Comparison of ENCODE assay signal across 7 mouse cellular contexts in the genomic region with DNA sequence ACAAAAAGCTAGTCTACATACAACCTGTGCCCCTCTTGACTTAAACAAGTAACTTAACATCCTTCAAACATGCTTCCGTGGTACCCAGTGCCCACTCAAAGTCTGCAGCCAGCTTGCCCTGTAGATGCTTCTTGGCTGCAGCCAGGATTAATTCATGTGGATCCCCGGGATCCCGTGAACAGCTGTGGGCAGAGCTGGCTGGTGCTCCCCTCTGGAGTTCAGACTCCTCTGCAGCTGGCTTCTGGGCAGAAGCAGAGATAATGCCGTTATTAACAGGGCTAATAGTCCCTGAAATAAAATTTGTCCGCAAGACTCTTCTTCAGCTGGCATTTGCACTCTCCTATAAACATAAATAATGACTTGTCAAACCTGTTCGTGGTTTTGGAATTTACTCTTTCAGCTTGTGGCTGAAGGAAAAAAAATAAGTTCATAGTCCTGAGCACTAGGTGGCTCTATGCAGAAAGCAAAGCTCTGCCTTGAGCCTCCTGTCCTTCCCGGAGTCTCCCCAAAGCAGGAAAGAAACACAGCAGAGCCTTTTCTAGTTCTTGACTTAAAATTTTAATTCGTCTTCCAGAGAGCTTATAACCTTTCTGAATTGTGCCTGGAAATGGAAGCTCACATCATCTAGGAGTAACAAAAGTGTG.
DNase-seq lines count a peak whose midpoint lies in the region; ATAC-seq and TF ChIP-seq lines count a peak whose summit lies in the region.

No protein-coding gene starts in this region.

- H3K36me3 ChIP-seq in embryonic facial prominence, embryonic 10.5 days (replicated peaks), result no peaks in the 10 kb centered on the region
- H3K36me3 ChIP-seq in lung, embryonic 14.5 days (ENCODE audit: insufficient read depth), result no peaks in the 10 kb centered on the region

- no peak overlapping the region for H3K4me3 ChIP-seq in embryonic facial prominence, embryonic 10.5 days
- H3K4me3 ChIP-seq in lung, embryonic 14.5 days (ENCODE audit: low read depth, low read length), result no peak overlapping the region

- peaks cover 29% of the 10 kb centered on the region for H3K4me1 ChIP-seq in embryonic facial prominence, embryonic 10.5 days
- H3K4me1 ChIP-seq in lung, embryonic 14.5 days (ENCODE audit: insufficient read depth), result peaks cover 16% of the 10 kb centered on the region

- DNase-seq in layer of hippocampus, adult 11-12 months (ENCODE audit: low spot score), result peak; percentile 7
- DNase-seq in layer of hippocampus, adult 9-10 months (ENCODE audit: low spot score), result no peak
- DNase-seq in ZHBTc4 (ENCODE audit: low read depth, low spot score), result peak; percentile 36
- peak; percentile 27 for DNase-seq in embryonic facial prominence, embryonic 10.5 days (ENCODE audit: low spot score)
- peak; percentile 82 for DNase-seq in lung, embryonic 14.5 days
- DNase-seq in urinary bladder, adult 2 months (ENCODE audit: low spot score), result no peak

- H3K27me3 ChIP-seq in embryonic facial prominence, embryonic 10.5 days (replicated peaks; ENCODE audit: low read depth, poor library complexity, severe bottlenecking), result no peaks in the 10 kb centered on the region; the same call in 1 of the 2 replicates
- no peaks in the 10 kb centered on the region for H3K27me3 ChIP-seq in lung, embryonic 14.5 days (ENCODE audit: insufficient read depth, low read length)

- no peak overlapping the region for H3K9ac ChIP-seq in lung, embryonic 14.5 days

- H3K4me2 ChIP-seq in lung, embryonic 14.5 days, result no peak overlapping the region

- no peaks in the 10 kb centered on the region for H3K9me3 ChIP-seq in embryonic facial prominence, embryonic 10.5 days
- H3K9me3 ChIP-seq in lung, embryonic 14.5 days (ENCODE audit: low read depth, low read length), result no peaks in the 10 kb centered on the region

- WGBS in embryonic facial prominence, embryonic 10.5 days, result 34% methylated on average over 8 of the region's 8 CpGs
- WGBS in lung, embryonic 14.5 days, result 15% methylated on average over 8 of the region's 8 CpGs

- TF ChIP-seq CTCF in lung, embryonic 14.5 days (IDR thresholded peaks at IDR 0.05; ENCODE audit: low read depth), result peak; percentile 70

- H3K27ac ChIP-seq in embryonic facial prominence, embryonic 10.5 days (replicated peaks), result no peak overlapping the region
- H3K27ac ChIP-seq in lung, embryonic 14.5 days (ENCODE audit: low read depth), result no peak overlapping the region

- no peak for ATAC-seq in lung, embryonic 14.5 days (ENCODE audit: insufficient read depth)
- ATAC-seq in activated CD4-positive, CD25-positive, alpha-beta regulatory T cell, adult 4 months, result no peak

Comparison
In these comparisons a context has a peak if more than half of its experiments do, and no peak if none do; other contexts are left out.
1. DNase-seq: peak in layer of hippocampus, adult 11-12 months (single experiment), ZHBTc4 (single experiment), embryonic facial prominence, embryonic 10.5 days (single experiment) and lung, embryonic 14.5 days (single experiment); none in layer of hippocampus, adult 9-10 months (single experiment) and urinary bladder, adult 2 months (single experiment).